Mouse (Mus musculus) neural tube, embryonic 11.5 days (tissue): ENCODE results near the gene Nup205. TPM values are rescaled to one million over a fixed set of nuclear protein-coding genes. Genes with fewer than 3 reads are reported as not detected.
A peak's percentile ranks its signal among the peaks of the same experiment; 100 is the strongest.
"Not testable (repeated sequence)": the region's sequence is repeated elsewhere in the genome, so short reads cannot be mapped to it uniquely, and the experiment has no call there.

Experiments
- ATAC-seq: fragments of 200-750 bp; cut with Nextera tagmentation; 2 replicates; pipeline ENCODE4 v1.8.0; 2017; ENCODE audit warnings: moderate number of reproducible peaks, mild to moderate bottlenecking, moderate TSS enrichment, moderate library complexity; ENCODE audit not compliant: insufficient read depth, low FRiP score, low TSS enrichment
- DNase-seq: peaks from one replicate; pipeline ENCODE4 v3.0.0-alpha.2; 2015; ENCODE audit warnings: low spot score
- H3K27ac ChIP-seq: fragments of 300-500 bp; sonication (generic); 2 replicates; pipeline ENCODE4 v1.5.1; 2014; ENCODE audit warnings: low read depth, mild to moderate bottlenecking, low read length
- H3K27me3 ChIP-seq: fragments of 300-500 bp; sonication (generic); 2 replicates; pipeline ENCODE4 v1.6.1; 2014; ENCODE audit warnings: mild to moderate bottlenecking, low read length, mixed read lengths; ENCODE audit not compliant: control insufficient read depth, insufficient read depth
- H3K36me3 ChIP-seq: fragments of 300-500 bp; sonication (generic); 2 replicates; pipeline ENCODE4 v1.6.1; 2014; ENCODE audit warnings: mild to moderate bottlenecking, low read length, moderate library complexity, mixed read lengths; ENCODE audit not compliant: control insufficient read depth, insufficient read depth
- H3K4me1 ChIP-seq: fragments of 300-500 bp; sonication (generic); 2 replicates; pipeline ENCODE4 v1.6.1; 2014; ENCODE audit warnings: low read length, mixed read lengths; ENCODE audit not compliant: control insufficient read depth, insufficient read depth
- H3K4me2 ChIP-seq: fragments of 300-500 bp; sonication (generic); 2 replicates; pipeline ENCODE4 v1.6.1; 2014; ENCODE audit warnings: low read depth, mild to moderate bottlenecking, moderate library complexity
- H3K4me3 ChIP-seq: fragments of 300-500 bp; sonication (generic); 2 replicates; pipeline ENCODE4 v1.5.1; 2014; ENCODE audit warnings: low read depth, low read length
- H3K9ac ChIP-seq: fragments of 300-500 bp; sonication (generic); 2 replicates; pipeline ENCODE4 v1.6.1; 2014; ENCODE audit warnings: mild to moderate bottlenecking, low read length
- H3K9me3 ChIP-seq: fragments of 300-500 bp; sonication (generic); 2 replicates; pipeline ENCODE4 v1.6.1; 2016; ENCODE audit warnings: low read length; ENCODE audit not compliant: control insufficient read depth
- WGBS: fragments of 180-500 bp; shearing (Covaris S2); extraction: QIAGEN DNeasy Blood & Tissue Kit; methylation state at CpG from one replicate; pipeline ENCODE4 v1.1.7; 2014; 5-methylcytosine and 5-hydroxymethylcytosine counted together
- polyA plus RNA-seq: library from polyadenylated mRNA; unstranded; fragments of >200 nt; fragmentation: Nextera tagmentation; extraction: Ambion mirVana; gene quantifications from 2 replicates; pipeline ENCODE4 v1.2.1, GENCODE M21; 2014

Nup205 gene
- polyA plus RNA-seq, 1 experiment from 2014 or later: 55.7 TPM

GRCm38 (mm10) chr6:35154540-35154939, 22.7 kb upstream of the Nup205 start:
- Histone ChIP-seq H3K4me2 (no peak overlapping the region), H3K27ac (no peak overlapping the region), H3K4me1 (no peaks in the 10 kb centered on the region), H3K36me3 (no peaks in the 10 kb centered on the region), H3K9me3 (no peaks in the 10 kb centered on the region), H3K9ac (no peak overlapping the region), H3K4me3 (no peak overlapping the region), H3K27me3 (no peaks in the 10 kb centered on the region)
- DNase-seq (no peak), ATAC-seq (no peak)

GRCm38 (mm10) chr6:35169250-35169649, 8.0 kb upstream of the Nup205 start:
- H3K4me3 ChIP-seq: no peak overlapping the region
- H3K27me3 ChIP-seq: no peaks in the 10 kb centered on the region
- no peak for DNase-seq
- no peak overlapping the region for H3K27ac ChIP-seq
- no peaks in the 10 kb centered on the region for H3K4me1 ChIP-seq
- H3K9me3 ChIP-seq: no peaks in the 10 kb centered on the region
- no peaks in the 10 kb centered on the region for H3K36me3 ChIP-seq
- no peak overlapping the region for H3K4me2 ChIP-seq
- 80% methylated on average over 4 of the region's 4 CpGs for WGBS
- no peak for ATAC-seq
- H3K9ac ChIP-seq: no peak overlapping the region

GRCm38 (mm10) chr6:35172028-35172427, 5.2 kb upstream of the Nup205 start:
- H3K4me2 ChIP-seq, H3K9me3 ChIP-seq, H3K27ac ChIP-seq, ATAC-seq, H3K4me1 ChIP-seq, H3K36me3 ChIP-seq, H3K27me3 ChIP-seq, H3K4me3 ChIP-seq, DNase-seq, H3K9ac ChIP-seq: not testable (repeated sequence)
- WGBS: 74% methylated on average over 3 of the region's 3 CpGs

- no peaks in the 10 kb centered on the region for H3K27me3 ChIP-seq
- H3K9ac ChIP-seq: no peak overlapping the region
- no peak overlapping the region for H3K27ac ChIP-seq
- 81% methylated on average over 4 of the region's 4 CpGs for WGBS
- H3K36me3 ChIP-seq: no peaks in the 10 kb centered on the region
- no peaks in the 10 kb centered on the region for H3K9me3 ChIP-seq
- no peaks in the 10 kb centered on the region for H3K4me1 ChIP-seq
- H3K4me2 ChIP-seq: no peak overlapping the region
- no peak for ATAC-seq
- H3K4me3 ChIP-seq: no peak overlapping the region
- DNase-seq: no peak
These were observed 4.0 kb upstream of the Nup205 start for GRCm38 (mm10) chr6:35173181-35173580.

GRCm38 (mm10) chr6:35177650-35178272, 540 bp downstream of the Nup205 start:
- Histone ChIP-seq H3K36me3 (no peaks in the 10 kb centered on the region), H3K27me3 (no peaks in the 10 kb centered on the region), H3K9me3 (no peaks in the 10 kb centered on the region), H3K4me2 (peak overlapping the region; percentile 83), H3K4me1 (0 out of 2 replicates have a peak, but pooled peaks cover 4% of the 10 kb centered on the region), H3K27ac (peak overlapping the region; percentile 95), H3K9ac (peak overlapping the region; percentile 95), H3K4me3 (peak overlapping the region; percentile 85)
- DNase-seq: peak; percentile 69
- peak; percentile 72 for ATAC-seq
- WGBS: under 1% methylated on average over 69 of the region's 69 CpGs

GRCm38 (mm10) chr6:35179299-35179698, 2.1 kb downstream of the Nup205 start:
- not testable (repeated sequence) for DNase-seq, H3K27me3 ChIP-seq, H3K9me3 ChIP-seq, H3K4me3 ChIP-seq, H3K27ac ChIP-seq, H3K4me1 ChIP-seq, H3K9ac ChIP-seq, H3K36me3 ChIP-seq, ATAC-seq, H3K4me2 ChIP-seq
- WGBS: 93% methylated on average over 3 of the region's 3 CpGs

- no peak for ATAC-seq
- H3K27ac ChIP-seq: no peak overlapping the region
- WGBS: 93% methylated on average over 1 of the region's 1 CpGs
- H3K4me2 ChIP-seq: no peak overlapping the region
- no peak overlapping the region for H3K4me3 ChIP-seq
- no peaks in the 10 kb centered on the region for H3K4me1 ChIP-seq
- DNase-seq: no peak
- peaks cover 4% of the 10 kb centered on the region; the same call in 1 of the 2 replicates for H3K36me3 ChIP-seq
- H3K27me3 ChIP-seq: no peaks in the 10 kb centered on the region
- H3K9me3 ChIP-seq: no peaks in the 10 kb centered on the region
- no peak overlapping the region for H3K9ac ChIP-seq
These were observed 7.6 kb downstream of the Nup205 start for GRCm38 (mm10) chr6:35184781-35185180.

GRCm38 (mm10) chr6:35191198-35191597, 14.0 kb downstream of the Nup205 start:
- H3K27ac ChIP-seq: no peak overlapping the region
- H3K9ac ChIP-seq: no peak overlapping the region
- no peaks in the 10 kb centered on the region for H3K27me3 ChIP-seq
- DNase-seq (no peak), ATAC-seq (no peak)
- H3K4me1 ChIP-seq: no peaks in the 10 kb centered on the region
- no peak overlapping the region for H3K4me3 ChIP-seq
- H3K36me3 ChIP-seq: peaks cover 11% of the 10 kb centered on the region
- H3K9me3 ChIP-seq: no peaks in the 10 kb centered on the region
- no peak overlapping the region for H3K4me2 ChIP-seq
- 95% methylated on average over 8 of the region's 8 CpGs for WGBS

- ATAC-seq: no peak
- WGBS: 89% methylated on average over 4 of the region's 4 CpGs
- 0 out of 2 replicates have a peak, but pooled peaks cover 5% of the 10 kb centered on the region for H3K36me3 ChIP-seq
These were observed 48.5 kb downstream of the Nup205 start for GRCm38 (mm10) chr6:35225696-35226095.

More at GRCm38 (mm10) chr6:35225696-35226095, 48.5 kb downstream of the Nup205 start:
- H3K27ac ChIP-seq: no peak overlapping the region
- DNase-seq: no peak
- H3K9me3 ChIP-seq: no peaks in the 10 kb centered on the region
- H3K4me1 ChIP-seq: no peaks in the 10 kb centered on the region
- H3K27me3 ChIP-seq: no peaks in the 10 kb centered on the region
- no peak overlapping the region for H3K4me3 ChIP-seq
- H3K9ac ChIP-seq: no peak overlapping the region
- no peak overlapping the region for H3K4me2 ChIP-seq
